Mouse (Mus musculus): ENCODE results near the gene 1110004F10Rik. TPM values are rescaled to one million over a fixed set of nuclear protein-coding genes. Genes with fewer than 3 reads are reported as not detected.

Gene 1110004F10Rik
- polyA plus RNA-seq, 1 experiment from 2014 or later, result 342 TPM

Other genes starting within 250 kb of the 1110004F10Rik start
- 134 and 138 TPM in 2 replicates for gene Sox6, start 601 bp upstream of the 1110004F10Rik start, polyA plus RNA-seq (2016; fragmentation: Nextera tagmentation; extraction: Ambion mirVana)
- 0.68 TPM in 2 replicates for gene Gm4353, start 45.2 kb downstream of the 1110004F10Rik start, polyA plus RNA-seq (2016; fragmentation: Nextera tagmentation; extraction: Ambion mirVana)